Mouse (Mus musculus): Measurements from ENCODE around the gene Rtcb.

The Rtcb gene

DNA sequence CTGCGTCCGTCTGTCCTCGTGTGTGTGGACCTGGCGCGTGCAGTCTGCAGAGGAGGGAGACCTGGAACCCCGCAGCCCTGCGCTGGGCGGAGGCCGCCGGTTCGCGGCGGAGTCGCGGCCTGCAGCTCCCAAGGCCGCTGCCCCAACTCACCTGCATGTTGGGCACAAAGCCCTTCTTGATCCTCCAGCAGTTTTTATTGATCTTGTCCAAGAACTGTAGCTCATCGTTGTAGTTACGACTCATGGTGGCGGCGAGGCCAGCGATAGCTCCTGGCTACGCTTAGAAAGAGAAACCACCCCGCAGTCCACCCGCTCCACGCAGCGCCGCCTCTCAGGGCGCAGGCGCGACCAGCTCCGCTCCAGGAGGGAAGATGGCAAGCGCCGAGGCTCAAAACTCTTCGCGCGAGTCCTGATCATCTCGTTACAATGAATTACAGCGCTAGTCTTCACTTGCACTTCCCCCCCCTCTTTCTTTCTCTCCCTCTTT, at the start of gene Rtcb:
Gene Rtcb (minus strand): TSS at position 360 of the 487 bp plus-strand sequence.
- DNase-seq, result peak; percentile 100

DNA sequence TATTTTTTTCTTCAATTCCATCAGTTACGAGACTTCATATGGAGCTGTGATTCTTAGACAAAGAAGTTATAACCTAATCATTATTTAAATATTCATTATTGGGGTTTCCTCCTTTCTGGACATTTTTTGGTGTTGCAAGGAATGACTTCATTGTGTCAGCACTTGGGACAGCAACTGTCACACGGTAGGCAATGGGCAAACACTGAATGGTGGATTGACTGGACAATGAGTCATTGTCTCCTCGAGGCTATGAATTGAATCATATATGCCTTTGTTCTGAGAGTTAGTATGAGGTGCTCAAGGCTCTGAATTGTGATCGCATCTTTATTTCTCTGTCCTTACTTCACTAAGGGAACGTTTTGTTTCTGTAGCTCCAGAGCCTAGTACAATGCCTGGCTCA, 48.8 kb upstream of the Rtcb start:
- no peak for DNase-seq

DNA sequence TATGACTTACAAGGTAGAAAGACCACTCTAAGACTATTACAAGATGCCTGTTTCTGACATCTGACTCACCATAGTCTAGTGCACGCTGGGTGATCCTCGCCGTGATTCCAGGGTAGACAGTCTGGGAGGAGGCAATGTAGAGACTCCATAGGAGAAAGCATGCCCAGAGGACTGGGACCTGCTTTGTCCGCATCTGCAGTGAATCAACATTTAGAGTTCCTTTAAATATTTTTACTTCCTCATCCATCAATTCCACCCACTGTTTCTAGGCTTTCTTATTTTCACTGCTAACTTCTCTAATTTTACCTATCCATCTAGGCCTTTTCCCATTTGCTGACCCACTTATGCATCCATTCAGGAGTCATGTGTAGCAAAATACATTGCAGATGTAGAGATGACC, 42.8 kb upstream of the Rtcb start:
- no peak for DNase-seq

DNA sequence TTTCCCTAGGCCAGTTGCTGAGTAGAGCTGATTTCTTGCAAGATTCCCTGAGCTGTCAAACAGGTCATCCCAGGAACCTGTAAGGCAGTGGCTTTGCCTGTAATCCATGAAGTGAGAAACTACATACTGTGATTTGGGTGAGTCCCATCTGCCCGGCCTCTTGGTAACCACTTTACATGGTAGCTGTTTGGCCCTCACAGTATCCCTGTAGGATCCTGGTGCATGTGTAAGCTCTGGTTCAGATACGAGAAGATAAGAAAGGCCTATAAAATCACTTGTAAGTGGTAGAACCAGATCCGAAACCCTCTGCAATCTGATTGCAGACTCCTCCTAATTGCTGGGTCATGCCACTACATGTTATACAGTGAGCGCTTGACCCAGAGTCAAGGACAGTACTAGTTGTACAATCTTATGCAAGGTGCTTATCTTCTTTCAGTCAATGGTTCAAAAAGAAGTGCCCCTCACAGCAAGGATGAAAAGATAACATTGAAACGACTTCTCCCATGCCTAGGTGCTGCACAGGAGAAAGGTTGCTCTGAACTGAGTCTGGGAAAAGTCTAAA, 37.0 kb upstream of the Rtcb start:
- DNase-seq, result no peak

DNA sequence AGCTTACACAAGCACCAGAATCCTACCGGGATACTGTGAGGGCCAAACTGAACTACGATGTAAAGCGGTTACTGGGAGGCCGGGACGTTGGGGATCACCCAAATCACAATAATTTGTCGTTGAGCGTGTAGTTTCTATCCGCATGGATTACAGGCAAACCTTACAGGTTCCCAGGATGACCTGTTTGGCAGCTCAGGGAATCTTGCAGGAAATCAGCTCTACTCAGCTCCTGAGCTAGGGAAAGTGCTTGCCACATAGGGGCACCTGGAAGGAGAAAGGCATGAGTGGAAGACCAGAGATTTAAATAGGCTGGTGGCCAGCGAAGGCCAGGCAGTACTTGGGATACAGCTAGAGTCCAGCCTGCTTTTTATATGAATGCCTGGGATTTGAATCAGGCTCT, 36.2 kb upstream of the Rtcb start:
- DNase-seq, result no peak

DNA sequence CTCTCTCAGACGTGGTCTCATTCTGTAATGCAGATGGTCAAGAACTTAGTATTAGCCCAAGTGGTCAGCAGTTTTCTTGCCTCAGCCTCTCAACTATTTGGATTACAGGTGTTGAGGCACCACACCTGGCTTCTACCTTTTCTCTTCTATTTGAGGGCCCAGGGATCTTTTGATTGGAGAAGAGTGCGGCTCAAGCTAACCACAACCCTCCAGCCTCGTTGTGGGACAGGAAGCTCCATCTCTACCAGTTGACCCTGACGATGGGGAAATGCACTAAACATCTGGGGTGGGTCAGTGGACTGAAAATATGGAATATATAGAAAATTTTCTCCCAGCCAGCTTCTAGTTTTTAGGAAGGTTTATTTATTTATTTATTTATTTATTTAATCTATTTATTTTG, 34.8 kb upstream of the Rtcb start:
- no peak for DNase-seq

DNA sequence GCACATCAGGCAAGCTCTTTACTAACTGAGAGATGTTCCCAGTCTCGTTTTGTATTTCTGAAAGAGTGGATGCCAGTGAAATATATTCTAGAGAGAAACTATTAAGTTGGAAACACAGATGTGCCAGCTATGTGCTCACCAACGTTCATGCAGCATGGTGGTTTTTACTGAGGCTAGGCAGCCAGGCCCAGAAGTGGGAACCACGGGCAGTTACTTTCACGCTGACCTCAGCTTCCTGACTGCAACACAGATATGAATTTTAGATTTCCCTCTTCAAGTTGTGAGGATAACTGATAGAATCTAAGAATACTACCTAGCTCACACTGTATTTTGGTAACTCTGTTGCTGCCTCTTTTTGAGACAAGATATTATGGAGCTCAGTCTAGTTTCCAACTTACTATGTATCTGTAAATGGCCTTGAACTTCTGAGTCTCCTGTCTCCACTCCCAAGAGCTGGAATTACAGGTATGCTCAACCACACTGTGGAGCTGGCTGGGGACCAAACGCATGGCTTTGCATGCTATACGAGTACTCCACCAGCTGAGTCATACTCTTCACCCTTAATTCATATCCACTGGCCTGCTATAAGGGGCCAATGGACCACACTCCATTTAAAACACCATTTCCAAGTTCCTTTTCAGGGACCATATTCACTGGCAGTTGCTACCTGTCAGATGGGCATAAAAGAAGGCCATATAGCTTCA, 31.9 kb upstream of the Rtcb start:
- DNase-seq, result no peak

DNA sequence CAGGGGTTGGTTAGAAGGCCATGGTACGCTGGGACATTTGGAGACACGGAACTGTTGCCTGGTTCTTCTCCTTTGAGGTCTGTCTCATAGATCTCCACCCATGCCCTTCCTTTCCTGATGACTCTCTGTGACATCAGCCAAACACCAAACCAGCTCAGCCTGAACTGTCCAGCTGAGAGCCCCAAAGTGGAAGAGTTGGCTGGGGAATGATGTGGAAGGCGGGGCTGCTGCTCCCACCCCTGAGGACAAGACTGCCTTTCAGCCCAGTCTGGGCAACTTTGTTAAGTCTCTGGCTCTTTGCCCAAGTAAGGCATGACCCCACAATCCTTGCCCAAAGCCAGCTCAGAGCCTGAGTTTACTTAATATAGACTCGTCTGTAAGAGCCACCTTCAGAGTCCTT, 15.3 kb upstream of the Rtcb start:
- DNase-seq, result no peak

DNA sequence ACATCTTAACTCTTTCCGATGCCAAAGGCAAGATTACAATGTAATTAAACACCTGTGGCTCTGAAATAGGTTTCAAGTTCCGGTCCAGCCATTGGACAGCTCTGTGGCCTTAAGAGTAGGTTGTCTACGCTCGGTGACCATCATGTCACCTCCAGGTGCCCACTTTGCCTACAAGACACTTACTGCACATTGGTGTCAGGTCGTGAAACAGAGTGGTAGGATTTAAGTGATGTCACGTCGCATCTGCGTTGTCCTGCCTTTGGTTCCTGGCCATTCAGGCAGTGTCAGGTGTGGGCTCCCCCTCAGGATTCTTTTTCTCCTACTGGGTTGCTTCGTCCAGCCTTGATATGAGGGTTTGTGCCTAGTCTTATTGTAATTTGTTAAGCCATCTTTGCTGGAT, 14.2 kb upstream of the Rtcb start:
- no peak for DNase-seq

DNA sequence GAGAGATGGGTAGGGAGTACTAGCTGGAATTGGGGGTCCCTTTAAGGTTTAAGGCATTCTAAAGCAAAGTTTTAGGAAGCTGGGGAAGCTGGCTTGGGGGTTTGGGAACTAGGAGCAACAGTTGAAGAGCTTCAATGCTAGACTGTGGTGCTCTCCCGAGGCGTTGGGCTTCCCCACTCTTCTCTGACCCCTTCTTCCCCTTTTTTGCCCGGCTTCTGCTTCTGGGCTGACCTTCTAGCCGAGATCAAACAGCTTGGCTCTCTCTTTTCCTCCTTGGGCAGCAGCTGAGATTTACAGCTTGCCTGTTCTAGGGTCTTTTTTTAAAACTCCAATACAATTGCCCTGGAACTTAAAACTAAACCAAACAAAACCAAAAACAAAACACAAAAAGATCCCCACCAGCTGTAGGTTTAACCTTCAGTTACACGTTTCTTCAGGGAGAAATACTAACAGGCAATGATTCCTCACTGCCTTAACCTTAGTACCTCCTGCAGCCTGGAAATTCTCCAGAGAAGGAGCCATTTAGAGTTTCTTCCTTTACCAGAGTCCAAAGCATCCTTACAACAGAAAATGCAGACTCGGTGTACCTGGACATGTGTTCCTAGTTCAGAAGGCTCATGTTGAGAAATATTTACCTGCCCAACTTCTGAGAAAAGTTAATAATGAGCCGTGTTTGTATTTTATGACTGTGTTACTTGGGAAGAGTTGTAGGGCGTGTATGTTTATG, 12.4 kb upstream of the Rtcb start:
- DNase-seq, result no peak

DNA sequence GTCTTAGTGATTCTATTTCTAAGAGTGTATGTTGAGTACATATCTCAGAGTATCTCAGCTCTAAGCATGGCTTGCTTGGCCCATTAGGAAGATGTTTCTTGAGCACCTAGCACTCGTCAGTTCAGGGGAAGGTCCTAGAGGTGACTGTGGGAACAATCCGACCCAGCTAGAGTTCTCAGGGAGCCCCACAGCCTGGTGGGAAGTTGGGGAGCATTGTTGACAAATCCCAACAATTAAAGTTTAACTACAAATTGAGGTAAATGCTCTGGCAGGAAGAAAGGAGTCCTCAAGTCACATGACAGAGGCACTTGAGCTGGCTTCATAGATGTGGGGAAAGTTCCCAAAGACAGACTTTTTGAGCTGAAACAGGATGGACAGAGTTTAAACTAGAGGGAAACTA, 11.1 kb upstream of the Rtcb start:
- DNase-seq, result no peak

DNA sequence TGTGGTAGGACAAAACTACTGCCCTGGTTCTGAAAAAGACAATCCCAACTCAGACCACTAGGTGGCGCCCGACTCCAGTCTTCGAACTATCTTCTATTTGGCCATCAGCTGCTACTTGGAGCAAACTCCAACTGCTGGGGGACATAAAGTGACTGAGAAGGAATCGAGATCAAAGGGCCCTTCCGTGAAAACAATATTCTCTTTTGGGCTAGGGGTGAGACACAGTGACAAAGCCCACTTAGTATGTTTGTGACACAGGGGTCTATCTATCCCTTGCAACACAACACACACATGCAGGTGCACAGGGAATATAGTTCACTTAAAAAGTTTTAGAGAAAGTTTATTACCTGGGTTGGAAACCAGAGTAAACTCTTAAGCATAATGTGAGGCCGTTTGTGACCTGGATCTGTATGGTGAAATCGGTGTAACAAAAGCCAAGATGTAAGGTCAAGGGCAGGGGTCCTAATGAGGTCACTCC, 10.6 kb upstream of the Rtcb start:
- peak; percentile 94 for DNase-seq

DNA sequence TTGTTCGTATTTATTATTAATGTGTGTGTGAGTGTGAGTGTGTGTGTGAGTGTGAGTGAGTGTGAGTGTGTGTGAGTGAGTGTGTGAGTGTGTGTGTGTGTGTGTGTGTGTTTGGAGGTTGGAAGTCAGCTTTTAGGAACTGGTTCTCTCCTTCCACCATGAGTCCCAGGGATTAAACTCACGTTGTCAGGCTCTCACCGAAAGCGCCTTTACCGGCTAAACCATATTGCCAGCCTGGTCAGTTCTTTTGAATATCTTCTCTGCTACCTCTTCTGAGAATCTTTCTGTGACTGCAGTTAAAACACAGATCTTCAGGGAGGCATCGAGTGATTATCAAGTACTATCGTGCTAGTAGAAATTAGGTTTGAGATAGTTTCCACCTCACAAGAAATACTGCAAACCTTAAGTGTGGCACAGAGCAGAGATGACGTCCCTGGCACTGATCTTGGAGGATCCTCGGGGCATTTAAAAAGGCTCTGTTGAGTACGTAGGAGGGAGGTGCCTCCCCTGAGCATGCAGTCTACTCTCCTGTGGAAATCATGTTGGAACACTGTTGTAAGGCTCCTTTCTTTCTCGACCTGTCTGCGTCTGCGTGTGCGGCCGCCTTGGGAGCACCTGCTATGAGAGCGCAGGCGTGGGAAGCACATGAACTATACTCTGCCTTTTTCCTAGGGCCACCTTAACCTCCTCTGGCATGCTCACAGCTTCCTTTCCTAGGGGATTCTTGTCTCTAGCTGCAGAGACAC, 10.0 kb upstream of the Rtcb start:
- no peak for DNase-seq

DNA sequence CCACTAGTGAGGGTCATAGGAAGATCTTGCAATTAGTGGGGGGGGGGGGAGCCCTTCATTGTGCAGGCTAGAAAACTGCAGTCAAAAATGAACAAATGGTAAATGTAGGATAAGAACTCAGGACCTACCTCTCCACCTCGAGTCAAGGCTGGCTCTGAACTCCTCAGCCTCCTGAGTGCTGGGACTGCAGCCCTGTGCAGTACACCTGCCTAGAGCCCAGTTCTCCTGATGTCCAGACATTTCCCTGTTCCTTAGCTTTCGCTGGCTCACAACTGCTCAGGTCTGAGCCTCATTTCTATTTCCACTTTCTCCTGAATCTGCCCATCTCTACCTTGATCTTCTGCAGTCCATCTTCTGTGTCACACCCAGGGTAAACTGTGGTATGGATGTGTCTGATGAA, 8.9 kb upstream of the Rtcb start:
- no peak for DNase-seq

DNA sequence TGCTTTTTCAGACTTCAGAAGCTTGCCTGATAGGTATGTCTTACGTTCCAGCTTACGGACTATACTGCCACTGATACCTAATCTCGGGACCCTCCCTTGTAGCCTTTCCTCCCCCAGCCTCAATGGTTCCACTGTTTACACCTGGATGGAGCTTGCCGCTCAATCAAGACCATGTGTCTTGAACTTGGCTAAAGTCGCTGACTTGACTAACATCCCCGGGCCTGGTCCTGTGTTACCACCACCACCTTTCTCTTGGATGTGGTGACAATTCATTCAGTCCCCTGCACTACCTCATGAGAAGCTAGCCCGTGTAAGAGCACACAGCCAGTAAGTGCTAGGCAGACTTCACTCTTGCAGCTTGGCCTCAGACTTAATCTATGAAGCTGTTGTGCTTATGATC, 6.7 kb upstream of the Rtcb start:
- no peak for DNase-seq

DNA sequence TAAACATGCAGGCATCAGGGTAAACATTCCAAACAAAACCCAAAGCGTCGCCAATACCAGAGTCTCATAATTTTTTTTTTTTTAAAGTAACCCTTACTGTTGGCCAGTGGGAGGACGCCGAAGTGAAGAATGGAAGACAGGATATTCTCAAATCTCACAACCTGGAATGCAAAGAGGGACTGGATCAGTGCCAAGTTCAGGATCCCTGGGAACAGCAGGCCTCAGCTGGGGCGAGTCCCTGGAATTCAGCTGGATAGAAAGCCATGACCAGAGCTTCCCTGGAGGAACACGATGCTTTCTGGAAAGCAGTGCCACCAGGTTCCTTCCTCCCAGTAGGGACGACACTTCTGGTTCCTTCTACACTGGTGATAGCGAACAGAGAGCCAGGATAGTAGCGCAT, 5.3 kb upstream of the Rtcb start:
- DNase-seq, result no peak

DNA sequence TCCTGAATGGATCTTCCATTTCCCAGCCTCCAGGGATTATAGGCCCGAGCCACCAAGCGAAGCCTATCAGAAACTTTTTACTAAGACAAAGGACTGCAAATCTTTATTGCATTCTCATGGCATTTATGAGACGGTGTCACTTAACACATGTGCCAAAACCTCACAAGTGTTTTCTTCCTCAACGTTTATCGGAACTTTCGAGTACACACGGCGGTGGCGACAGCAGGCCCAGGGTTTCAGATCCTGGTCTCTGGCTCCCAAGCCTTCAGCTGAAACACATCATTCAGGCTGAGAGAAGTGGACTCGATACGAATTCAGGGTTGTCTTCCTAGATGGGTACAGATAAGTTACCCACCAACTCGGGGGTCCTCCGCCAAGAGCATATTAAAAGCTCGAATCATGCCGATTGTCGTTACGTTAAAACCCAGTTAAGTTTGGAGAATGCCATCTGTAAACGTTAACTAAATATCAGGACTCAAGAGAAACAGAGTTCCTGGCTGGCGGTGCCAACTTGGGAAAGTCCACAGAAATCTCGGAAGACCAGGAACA, 678 bp downstream of the Rtcb start:
- DNase-seq, result no peak

DNA sequence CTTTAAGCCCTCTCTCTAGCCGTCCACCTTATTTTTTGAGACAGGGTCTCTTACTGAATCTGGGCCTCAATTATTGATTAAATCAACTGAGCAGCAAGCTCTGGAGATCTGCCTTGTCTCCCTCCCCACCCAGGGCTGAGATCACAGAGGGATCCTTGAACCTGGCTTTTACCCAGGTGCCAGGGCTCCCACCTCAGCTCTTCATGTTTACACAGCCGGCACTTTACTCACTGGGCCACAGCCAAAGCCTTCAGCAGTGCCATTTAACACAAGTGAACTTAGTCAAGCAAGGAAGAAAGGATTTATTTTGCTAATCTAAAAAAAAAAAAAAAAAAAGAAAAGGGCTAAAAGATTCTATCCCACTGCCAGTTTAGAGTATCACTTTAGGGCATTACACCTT, 3.2 kb downstream of the Rtcb start:
- DNase-seq, result no peak

DNA sequence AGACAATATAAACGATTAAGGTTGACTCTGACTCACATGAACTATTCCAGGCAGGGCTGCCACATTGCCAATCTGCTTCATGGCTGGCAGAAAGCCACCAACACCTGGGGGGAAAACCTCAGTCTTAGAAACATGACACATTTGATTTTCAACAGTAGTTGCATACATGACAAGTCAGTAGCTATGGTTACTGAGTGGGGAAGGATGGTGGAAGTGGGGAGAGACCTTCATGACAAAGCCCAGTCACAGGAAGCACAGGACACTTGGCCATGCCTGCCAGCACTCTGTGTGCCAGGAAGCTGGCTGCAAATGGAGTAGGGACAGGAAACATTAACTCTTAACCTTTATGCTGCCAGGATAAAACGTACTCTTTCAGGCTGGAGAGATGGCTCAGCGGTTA, 4.2 kb downstream of the Rtcb start:
- no peak for DNase-seq

DNA sequence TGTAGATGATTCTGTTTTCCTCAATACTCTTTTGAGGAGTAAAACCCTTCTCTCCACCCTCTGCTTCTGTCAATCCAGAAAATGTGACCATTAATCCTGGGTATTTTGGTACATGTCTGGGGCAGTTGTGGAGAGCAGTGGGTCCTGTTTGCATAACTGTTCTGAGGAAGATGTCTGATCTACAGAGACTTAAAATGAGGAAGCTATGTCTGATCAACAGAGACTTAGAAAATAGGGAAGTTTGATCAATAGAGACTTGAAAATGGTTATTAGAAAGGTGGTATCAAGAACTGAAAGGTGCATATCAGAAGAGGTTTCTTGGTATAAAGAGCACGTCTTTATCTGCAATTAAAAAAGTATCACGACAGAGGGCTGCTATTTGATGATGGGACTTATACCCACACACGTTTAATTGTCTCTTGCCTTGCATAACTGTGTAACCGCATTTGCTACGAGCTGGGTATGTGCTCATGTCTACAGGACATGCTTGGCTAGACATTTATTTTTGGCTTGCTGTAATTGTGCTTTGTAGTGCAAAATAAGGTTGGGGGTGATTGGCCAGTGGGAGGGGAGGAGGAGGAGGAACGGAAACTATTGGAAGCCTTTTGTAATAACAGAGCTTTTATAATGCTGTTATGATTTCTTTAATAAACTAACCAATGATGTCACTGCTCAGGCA, 5.7 kb downstream of the Rtcb start:
- no peak for DNase-seq

DNA sequence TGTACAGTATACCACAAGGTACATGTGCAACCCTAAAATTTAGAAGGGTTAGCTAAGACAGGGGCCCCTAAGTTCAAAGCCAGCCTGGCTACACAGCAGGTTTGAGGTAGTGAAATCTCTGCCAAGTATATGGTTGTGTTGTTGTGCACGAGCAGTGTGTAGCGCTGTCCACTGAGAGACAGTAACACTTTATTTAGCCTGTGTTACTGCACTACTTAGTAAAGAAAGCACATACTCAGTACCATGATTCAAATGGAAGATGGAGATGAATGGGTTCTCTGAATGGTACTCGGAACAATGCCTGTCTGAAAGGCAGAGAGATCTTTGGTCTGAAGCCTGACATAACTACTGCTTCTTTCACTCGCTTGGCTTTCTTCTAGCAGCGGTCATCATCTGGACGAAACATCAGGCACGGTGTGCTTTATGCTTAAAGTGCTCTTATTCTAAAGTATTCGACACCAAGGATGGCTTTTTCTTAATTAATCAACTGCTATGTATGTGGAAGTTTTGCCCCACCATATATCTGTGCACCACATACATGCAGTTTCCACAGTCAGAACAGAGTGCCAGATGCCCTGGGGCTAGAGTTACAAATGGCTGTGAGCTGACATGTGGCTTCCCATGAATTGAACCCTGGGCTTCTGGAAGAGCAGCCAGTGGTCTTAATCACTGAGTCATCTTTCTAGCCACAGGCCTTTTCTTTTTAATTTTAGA, 9.0 kb downstream of the Rtcb start:
- no peak for DNase-seq

All from right cerebral cortex, postnatal 4 days (tissue).